Mouse (Mus musculus) midbrain, embryonic 15.5 days (tissue): ENCODE measurements at regions not wholly inside any gene's neighbourhood (a gene's known extent, or its start where the extent isn't known, plus 50 kb on each side); places are given as distances from the start of the nearest gene placed in this dataset.
A peak's percentile ranks its signal among the peaks of the same experiment; 100 is the strongest.
"Not testable (repeated sequence)": the region's sequence is repeated elsewhere in the genome, so short reads cannot be mapped to it uniquely, and the experiment has no call there.

Experiments
- ATAC-seq: fragments of 200-750 bp; cut with Nextera tagmentation; replicated peaks from 2 replicates; pipeline ENCODE4 v1.8.0; 2017; ENCODE audit warnings: moderate TSS enrichment
- H3K27ac ChIP-seq: fragments of 300-500 bp; sonication (generic); 2 replicates; pipeline ENCODE4 v1.5.1; 2015; ENCODE audit warnings: mild to moderate bottlenecking, inconsistent platforms
- H3K27me3 ChIP-seq: fragments of 300-500 bp; sonication (generic); replicated peaks from 2 replicates; pipeline ENCODE4 v1.6.1; 2015; ENCODE audit warnings: inconsistent platforms
- H3K36me3 ChIP-seq: fragments of 300-500 bp; sonication (generic); replicated peaks from 2 replicates; pipeline ENCODE4 v1.6.1; 2015; ENCODE audit warnings: inconsistent platforms
- H3K4me1 ChIP-seq: fragments of 300-500 bp; sonication (generic); 2 replicates; pipeline ENCODE4 v1.6.1; 2015; ENCODE audit warnings: inconsistent platforms
- H3K4me2 ChIP-seq: fragments of 300-500 bp; sonication (generic); 2 replicates; pipeline ENCODE4 v1.6.1; 2015; ENCODE audit warnings: inconsistent platforms, mild to moderate bottlenecking, moderate library complexity
- H3K4me3 ChIP-seq: fragments of 300-500 bp; sonication (generic); 2 replicates; pipeline ENCODE4 v1.5.1; 2015; ENCODE audit warnings: mild to moderate bottlenecking, inconsistent platforms
- H3K9ac ChIP-seq: fragments of 300-500 bp; sonication (generic); 2 replicates; pipeline ENCODE4 v1.6.1; 2015; ENCODE audit warnings: mild to moderate bottlenecking, inconsistent platforms
- H3K9me3 ChIP-seq: fragments of 300-500 bp; sonication (generic); 2 replicates; pipeline ENCODE4 v1.6.1; 2016; ENCODE audit warnings: inconsistent platforms
- WGBS: fragments of 180-500 bp; shearing (Covaris S2); methylation state at CpG from one replicate; pipeline ENCODE4 v1.1.7; 2015; ENCODE audit warnings: mixed read lengths; 5-methylcytosine and 5-hydroxymethylcytosine counted together

DNA sequence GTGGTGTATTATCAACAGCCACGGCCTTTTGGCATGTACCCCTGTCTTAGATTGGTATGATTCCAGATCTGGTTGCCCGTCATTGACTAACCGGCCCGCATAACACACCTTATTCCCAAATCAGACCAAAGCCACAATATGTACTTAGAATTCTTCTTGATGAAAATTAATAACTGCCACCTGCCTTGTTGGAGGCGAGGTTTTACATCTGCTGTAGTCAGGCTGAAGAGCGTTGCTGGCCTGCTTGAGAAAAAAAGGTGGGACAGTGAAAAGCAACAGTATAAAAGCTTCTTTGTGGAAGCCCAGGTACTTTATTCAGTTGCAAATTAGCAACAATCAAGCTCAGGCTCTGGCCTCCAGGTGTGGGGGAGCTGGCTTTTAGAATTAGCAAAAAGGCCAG is 223.6 kb upstream of the Car8 start:
- H3K9me3 ChIP-seq, H3K27ac ChIP-seq, ATAC-seq, H3K9ac ChIP-seq, H3K4me3 ChIP-seq, H3K4me1 ChIP-seq, H3K27me3 ChIP-seq, H3K36me3 ChIP-seq, H3K4me2 ChIP-seq: not testable (repeated sequence)
- 94% methylated on average over 6 of the region's 6 CpGs for WGBS

DNA sequence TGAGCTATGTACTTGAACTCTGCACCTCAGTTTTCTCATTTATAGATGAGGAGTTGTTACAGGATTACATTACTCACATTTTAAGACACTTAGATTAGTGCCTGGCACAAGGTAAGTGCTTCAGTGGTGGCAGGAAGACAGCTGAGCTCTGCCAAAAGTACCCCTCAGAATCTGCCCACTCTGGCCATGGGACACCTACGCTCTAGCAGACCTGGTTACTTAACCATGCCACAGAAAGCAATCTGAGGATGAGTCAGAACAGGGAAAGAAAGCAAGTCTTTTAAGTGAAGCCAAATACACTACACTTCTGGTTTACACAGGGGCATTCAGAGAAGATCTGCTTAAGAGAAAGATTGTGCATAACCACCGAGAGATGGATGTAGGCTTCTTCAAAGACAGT is 215.5 kb upstream of the Car8 start:
- Histone ChIP-seq H3K9ac (no peak overlapping the region), H3K4me3 (no peak overlapping the region), H3K4me2 (no peak overlapping the region), H3K9me3 (no peaks in the 10 kb centered on the region), H3K36me3 (no peaks in the 10 kb centered on the region), H3K4me1 (no peaks in the 10 kb centered on the region), H3K27ac (no peak overlapping the region), H3K27me3 (no peaks in the 10 kb centered on the region)
- 81% methylated on average over 2 of the region's 2 CpGs for WGBS
- ATAC-seq = no peak

DNA sequence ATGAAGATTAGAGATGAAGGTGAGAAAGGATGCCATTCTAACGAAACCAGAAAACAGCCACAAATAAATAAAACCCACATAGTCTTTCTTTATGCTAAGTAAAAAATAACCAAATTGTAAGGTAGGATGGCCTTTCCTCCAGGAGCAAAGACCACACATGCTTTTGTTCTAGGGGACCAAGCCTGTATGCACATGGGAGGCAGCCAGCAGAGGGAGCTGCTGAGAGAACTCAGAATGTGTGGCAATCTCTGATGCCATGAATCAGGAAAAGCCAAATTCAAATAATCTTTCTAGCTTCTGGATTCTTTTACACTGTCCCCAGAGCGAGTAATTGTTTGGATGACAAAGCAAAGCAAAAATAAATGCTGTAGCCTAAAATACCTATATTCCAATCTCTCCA is 193.6 kb upstream of the Car8 start:
- Histone ChIP-seq H3K9me3 (no peaks in the 10 kb centered on the region), H3K27ac (no peak overlapping the region), H3K4me3 (no peak overlapping the region), H3K9ac (no peak overlapping the region), H3K27me3 (no peaks in the 10 kb centered on the region), H3K4me2 (no peak overlapping the region), H3K36me3 (no peaks in the 10 kb centered on the region), H3K4me1 (no peaks in the 10 kb centered on the region; the same call in 1 of the 2 replicates)
- 54% methylated on average over 2 of the region's 2 CpGs for WGBS
- no peak for ATAC-seq

DNA sequence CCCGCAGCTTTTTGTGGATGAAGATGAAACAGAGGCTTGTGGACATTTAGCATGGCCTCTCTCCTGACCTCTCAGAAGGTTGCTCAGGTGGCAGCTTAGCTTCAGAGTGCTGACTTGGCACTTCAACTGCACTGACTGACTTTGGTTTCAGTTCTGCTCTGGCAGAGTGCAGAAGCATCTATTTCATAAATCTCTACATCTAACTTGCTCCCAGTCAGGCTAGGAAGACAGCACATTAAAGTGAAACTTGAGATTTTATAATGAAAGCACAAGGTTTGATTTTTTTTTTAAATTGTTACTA is 192.1 kb upstream of the Car8 start:
- no peak overlapping the region for H3K4me2 ChIP-seq
- H3K36me3 ChIP-seq = no peaks in the 10 kb centered on the region
- H3K9ac ChIP-seq = no peak overlapping the region
- H3K27me3 ChIP-seq = no peaks in the 10 kb centered on the region
- H3K27ac ChIP-seq = no peak overlapping the region
- WGBS = 22% methylated on average over 1 of the region's 1 CpGs
- no peak overlapping the region for H3K4me3 ChIP-seq
- ATAC-seq = peak; percentile 52; the same call in 1 of the 2 replicates
- no peaks in the 10 kb centered on the region; the same call in 1 of the 2 replicates for H3K4me1 ChIP-seq
- H3K9me3 ChIP-seq = no peaks in the 10 kb centered on the region

DNA sequence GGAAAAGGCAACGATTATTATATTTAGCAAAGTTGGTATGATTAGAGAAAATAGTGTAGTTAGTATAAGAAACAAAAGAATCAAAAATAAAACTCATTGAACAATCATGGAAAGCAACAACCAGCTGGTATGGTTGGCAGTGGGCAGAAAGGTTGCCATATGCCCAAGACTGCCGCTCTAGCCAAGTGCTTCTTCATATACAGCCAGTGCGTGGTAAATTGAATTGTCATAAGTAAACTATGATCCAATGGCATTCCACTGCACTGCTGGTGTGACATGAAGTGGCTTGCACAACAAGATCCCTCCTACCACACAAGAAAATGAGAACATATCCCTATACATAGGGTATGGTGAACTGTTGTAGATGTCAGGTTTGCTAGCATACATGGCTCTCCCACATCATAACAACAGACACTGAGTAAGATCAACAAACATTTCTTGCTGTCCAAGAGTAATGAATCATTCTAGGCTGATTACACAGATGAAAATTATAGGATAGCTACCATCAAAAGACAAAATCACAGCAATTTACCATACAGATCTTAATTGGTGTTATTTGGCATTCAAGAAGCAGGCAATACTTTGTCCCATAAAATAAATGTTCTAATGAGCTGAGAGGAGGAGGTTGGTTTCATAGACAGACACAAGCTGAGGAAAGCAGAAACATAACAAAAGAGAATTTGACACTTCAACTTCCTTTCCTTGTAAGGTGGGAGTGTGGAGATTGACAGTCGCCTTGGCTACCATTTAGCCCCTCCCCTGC is 191.6 kb upstream of the Car8 start:
- Histone ChIP-seq H3K4me1 (no peaks in the 10 kb centered on the region; the same call in 1 of the 2 replicates), H3K9me3 (no peaks in the 10 kb centered on the region), H3K4me3 (no peak overlapping the region), H3K27ac (no peak overlapping the region), H3K4me2 (no peak overlapping the region), H3K9ac (no peak overlapping the region), H3K27me3 (no peaks in the 10 kb centered on the region), H3K36me3 (no peaks in the 10 kb centered on the region)
- WGBS = 86% methylated on average over 4 of the region's 4 CpGs
- no peak for ATAC-seq

DNA sequence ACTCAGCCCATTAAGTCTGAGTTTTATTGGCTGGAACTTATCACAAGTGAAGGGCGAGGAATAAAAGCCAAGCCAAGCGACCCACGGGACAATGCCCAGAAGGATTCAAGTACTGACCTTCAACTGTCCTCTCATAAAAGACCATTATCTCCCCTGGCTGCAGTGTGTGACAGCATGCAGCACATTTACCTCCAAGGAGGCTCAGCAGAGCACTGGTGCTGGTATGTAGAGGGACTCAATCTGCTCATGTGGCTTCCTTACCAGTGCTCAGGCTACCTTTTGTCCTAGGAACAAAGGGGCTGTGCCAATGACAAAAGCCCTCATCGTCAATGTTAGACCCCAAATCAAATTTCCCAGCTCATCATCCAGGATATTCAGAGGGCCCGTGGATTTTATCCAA is 190.9 kb upstream of the Car8 start:
- Histone ChIP-seq H3K27ac (no peak overlapping the region), H3K27me3 (no peaks in the 10 kb centered on the region)

DNA sequence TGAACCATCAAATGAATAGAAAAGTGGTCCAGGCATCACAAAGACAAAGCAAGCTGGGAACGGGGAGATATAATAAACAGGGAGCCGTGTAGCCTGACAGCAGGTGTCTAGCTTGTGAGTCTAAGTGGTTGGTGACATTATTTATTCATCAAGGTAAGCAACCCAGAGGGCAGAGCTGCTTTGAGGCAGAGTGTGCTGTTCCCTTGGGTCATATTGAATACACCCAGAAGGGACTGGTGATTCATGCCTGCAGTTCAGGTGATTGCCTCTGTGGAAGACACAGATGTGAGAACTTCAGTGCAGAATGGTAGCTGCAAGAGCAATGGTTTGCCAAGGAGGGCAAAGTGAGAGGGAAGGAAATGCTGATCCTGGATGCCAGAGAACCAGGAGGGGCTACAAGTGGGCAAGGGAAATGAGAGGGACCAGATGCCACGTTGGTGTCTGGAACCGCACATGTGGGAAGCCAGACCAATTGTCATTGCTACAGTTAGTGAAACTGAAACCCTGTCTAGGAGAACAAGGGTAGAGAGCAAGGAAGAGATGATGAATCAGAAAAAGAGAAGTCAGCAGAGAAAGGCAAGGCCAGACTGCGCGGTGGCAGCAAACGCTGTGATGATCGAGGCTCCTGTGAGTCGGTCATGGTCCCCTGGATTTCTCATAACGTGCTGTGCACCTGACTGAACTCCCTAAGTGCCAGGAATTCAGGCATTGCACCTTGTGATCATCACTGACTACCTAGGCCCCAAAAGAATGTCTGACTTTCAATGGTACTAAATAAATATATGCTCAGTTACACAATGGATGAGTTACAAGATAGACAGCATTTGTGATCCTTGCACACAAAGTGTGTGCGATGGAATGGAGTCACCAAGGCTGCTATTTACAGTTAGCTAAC is 190.0 kb upstream of the Car8 start:
- no peak overlapping the region for H3K27ac ChIP-seq
- 82% methylated on average over 11 of the region's 11 CpGs for WGBS
- H3K9me3 ChIP-seq = no peaks in the 10 kb centered on the region
- H3K4me1 ChIP-seq = no peaks in the 10 kb centered on the region; the same call in 1 of the 2 replicates
- H3K4me3 ChIP-seq = no peak overlapping the region
- H3K4me2 ChIP-seq = no peak overlapping the region
- H3K36me3 ChIP-seq = no peaks in the 10 kb centered on the region
- 0 out of 2 replicates have a peak, but pooled peaks have one; percentile 18 for ATAC-seq
- no peak overlapping the region for H3K9ac ChIP-seq
- H3K27me3 ChIP-seq = no peaks in the 10 kb centered on the region

More for the DNA sequence above, 190.9 kb upstream of the Car8 start:
- H3K4me2 ChIP-seq = no peak overlapping the region
- H3K4me1 ChIP-seq = no peaks in the 10 kb centered on the region; the same call in 1 of the 2 replicates
- ATAC-seq = no peak
- H3K4me3 ChIP-seq = no peak overlapping the region
- no peaks in the 10 kb centered on the region for H3K9me3 ChIP-seq
- H3K36me3 ChIP-seq = no peaks in the 10 kb centered on the region
- no peak overlapping the region for H3K9ac ChIP-seq
- 43% methylated on average over 5 of the region's 5 CpGs for WGBS

DNA sequence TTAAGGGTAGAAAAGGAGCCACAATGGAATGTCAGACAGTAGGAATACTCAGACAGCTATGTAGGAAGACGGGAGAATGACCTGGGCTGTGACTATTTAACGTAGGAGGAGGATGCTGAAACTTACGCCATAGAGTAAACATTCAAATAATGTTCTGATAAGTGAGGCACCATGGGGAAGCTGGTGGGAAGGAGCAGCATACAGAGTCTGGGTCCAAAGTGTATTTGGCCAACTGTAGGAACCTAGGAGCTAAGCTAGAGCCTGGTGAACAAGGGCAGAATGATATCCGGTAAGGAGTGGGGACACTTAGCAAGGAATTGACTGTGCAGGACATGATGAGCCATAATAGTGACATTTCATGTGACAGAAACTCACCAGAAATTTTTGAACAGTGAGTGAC is 189.0 kb upstream of the Car8 start:
- Histone ChIP-seq H3K9me3 (no peaks in the 10 kb centered on the region), H3K4me2 (no peak overlapping the region), H3K4me3 (no peak overlapping the region), H3K36me3 (no peaks in the 10 kb centered on the region), H3K9ac (no peak overlapping the region), H3K27ac (no peak overlapping the region), H3K4me1 (no peaks in the 10 kb centered on the region; the same call in 1 of the 2 replicates), H3K27me3 (no peaks in the 10 kb centered on the region)
- no peak for ATAC-seq
- WGBS = 85% methylated on average over 4 of the region's 4 CpGs

DNA sequence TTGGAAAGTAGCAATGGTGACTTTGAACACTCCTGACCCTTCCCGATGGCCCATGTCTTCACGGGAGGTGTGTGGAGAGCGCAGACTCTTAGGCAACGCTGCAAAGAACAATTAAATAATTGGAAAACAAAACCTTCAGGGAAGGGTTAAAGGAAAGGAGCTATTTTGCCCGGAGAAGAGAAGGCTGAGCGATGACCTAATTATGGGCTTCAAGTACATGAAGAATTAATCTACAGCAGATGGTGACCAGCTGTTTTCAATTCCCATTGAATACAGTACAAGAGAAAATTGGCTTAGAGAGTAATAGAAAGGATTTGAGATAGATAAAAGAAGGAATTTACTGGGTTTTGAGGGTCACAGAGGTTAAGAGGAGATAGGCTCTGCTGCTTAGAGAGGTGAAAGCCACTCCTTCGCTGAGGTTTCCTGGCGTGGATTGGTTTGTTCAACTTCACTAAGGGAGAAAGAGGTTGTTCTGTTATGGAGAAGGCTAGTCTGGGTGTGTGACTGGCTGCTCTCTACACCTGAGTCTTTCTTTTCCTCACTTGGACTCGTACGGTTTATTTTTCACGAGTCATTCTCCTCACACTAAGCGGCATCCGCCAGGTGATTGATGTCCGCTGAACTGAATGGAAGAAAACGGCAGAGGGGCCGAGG is 184.7 kb upstream of the Car8 start:
- no peaks in the 10 kb centered on the region for H3K9me3 ChIP-seq
- H3K4me1 ChIP-seq = no peaks in the 10 kb centered on the region
- 60% methylated on average over 16 of the region's 16 CpGs for WGBS
- H3K27ac ChIP-seq = no peak overlapping the region
- H3K9ac ChIP-seq = no peak overlapping the region
- no peaks in the 10 kb centered on the region for H3K27me3 ChIP-seq
- H3K4me3 ChIP-seq = no peak overlapping the region
- H3K4me2 ChIP-seq = no peak overlapping the region
- peak; percentile 68 for ATAC-seq
- H3K36me3 ChIP-seq = no peaks in the 10 kb centered on the region

DNA sequence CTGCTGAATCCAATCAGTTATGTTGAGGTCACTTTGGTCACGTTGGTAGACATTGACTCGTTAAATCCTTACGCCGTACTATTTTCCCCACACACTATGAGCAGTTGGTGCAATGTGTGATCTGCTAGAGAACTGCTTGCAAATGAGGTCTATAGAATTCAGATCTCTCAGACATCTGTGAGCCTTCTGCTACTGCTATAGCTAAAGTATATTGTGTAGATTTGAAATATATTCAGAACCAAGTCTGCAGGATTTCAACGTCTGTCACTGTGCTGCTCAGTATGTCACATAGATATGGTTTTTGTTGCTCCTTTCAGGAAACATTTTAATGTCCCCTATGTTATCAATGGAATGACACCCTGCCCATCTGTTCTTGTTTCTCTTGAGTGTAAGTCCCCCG is 182.4 kb upstream of the Car8 start:
- Histone ChIP-seq H3K27ac (no peak overlapping the region), H3K9ac (no peak overlapping the region), H3K36me3 (no peaks in the 10 kb centered on the region), H3K4me1 (no peaks in the 10 kb centered on the region), H3K4me3 (no peak overlapping the region), H3K9me3 (no peaks in the 10 kb centered on the region), H3K4me2 (no peak overlapping the region), H3K27me3 (no peaks in the 10 kb centered on the region)
- ATAC-seq = no peak
- whole genome bisulfite sequencing = 87% methylated on average over 6 of the region's 6 CpGs

DNA sequence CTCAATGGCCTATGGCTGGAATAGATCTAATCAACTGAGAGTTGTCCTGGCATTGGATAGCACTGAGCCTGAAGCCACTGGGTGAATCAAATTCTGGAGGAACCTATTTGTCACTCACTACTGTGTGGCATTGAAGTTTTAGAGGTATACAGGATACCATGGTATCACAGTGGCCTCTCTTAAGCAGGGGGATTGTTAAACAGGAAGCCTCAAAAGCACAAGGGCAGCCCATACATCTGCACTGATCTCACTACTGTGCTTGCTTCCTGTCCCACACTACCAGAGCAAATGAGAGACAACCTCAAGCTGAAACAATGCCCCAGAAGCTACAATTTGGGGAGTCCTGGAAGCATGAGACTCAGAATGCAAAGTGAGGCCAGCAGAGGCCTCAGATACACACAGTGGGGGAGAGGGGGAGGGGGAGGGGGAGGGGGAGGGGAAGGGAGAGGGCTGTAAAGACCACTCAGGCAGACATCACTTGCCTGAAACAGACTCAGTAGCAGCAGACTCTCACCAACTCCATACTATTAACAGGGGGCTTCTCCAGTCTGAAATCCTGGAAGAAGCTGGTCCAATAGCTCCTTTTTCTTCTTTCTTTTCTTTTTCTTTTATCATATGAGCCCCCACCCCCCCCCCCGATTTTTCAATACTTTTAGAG is 179.7 kb upstream of the Car8 start:
- Histone ChIP-seq H3K4me3 (no peak overlapping the region), H3K4me2 (no peak overlapping the region), H3K9me3 (no peaks in the 10 kb centered on the region), H3K27ac (no peak overlapping the region), H3K9ac (no peak overlapping the region), H3K27me3 (no peaks in the 10 kb centered on the region), H3K36me3 (no peaks in the 10 kb centered on the region), H3K4me1 (no peaks in the 10 kb centered on the region)
- 27% methylated on average over 1 of the region's 1 CpGs for WGBS
- no peak for ATAC-seq

DNA sequence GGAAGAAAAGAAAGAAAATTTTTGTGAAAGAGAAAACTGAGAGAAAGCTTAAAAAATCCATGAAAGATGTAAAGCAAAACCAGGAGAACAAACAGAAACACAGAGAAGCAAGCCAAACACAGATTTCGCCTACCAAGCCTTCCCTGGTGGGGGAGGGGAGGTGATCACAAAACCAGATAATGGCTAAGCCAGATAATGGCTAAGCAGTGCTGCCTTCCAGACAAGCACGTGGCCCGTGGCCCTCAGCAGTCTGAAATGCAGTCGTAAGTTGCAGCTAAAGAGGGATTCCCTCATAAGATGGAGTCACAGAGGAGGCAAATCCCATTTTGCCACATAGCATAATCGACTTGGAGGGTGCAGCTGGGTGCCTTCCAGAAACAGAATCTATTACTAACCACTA is 179.0 kb upstream of the Car8 start:
- H3K36me3 ChIP-seq = no peaks in the 10 kb centered on the region
- no peak overlapping the region for H3K9ac ChIP-seq
- H3K27ac ChIP-seq = no peak overlapping the region
- no peak overlapping the region for H3K4me2 ChIP-seq
- H3K4me3 ChIP-seq = no peak overlapping the region
- H3K27me3 ChIP-seq = no peaks in the 10 kb centered on the region
- 30% methylated on average over 5 of the region's 5 CpGs for WGBS
- H3K9me3 ChIP-seq = no peaks in the 10 kb centered on the region
- no peaks in the 10 kb centered on the region for H3K4me1 ChIP-seq
- ATAC-seq = no peak
